Mouse (Mus musculus): ENCODE results near the gene Lig1.

DNA sequence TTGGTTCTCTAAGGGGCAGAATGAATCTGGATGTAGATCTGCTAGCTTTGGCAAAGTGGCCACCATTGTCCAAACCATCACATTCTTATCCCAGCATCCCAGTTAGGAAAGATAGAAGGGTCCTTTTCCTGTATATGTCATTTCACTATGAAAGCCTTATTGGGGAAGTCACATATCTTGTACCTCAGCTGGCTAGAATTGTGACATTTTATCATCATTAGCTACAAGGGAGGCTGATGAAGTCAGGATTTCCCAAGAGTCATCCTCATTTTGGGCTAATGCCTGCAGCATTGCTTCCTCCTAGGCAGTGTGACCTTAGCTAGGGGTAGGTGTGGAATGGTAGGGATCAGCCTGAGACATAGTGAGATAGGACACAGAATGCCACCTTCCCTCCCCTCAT is 26.3 kb downstream of the Lig1 start:
- TF ChIP-seq EP300 (IDR thresholded peaks at IDR 0.05; ENCODE audit: low read depth) (no peak), CTCF (IDR thresholded peaks at IDR 0.05; ENCODE audit: low read depth) (no peak)

Data from liver, embryonic 14.5 days (tissue).